Mouse (Mus musculus): ENCODE results near the gene Vpreb3.

Vpreb3 gene

GRCm38 (mm10) chr10:75932081-75932678 lies 10.7 kb upstream of the Vpreb3 start:
- DNase-seq (ENCODE audit: low spot score): no peak

DNA sequence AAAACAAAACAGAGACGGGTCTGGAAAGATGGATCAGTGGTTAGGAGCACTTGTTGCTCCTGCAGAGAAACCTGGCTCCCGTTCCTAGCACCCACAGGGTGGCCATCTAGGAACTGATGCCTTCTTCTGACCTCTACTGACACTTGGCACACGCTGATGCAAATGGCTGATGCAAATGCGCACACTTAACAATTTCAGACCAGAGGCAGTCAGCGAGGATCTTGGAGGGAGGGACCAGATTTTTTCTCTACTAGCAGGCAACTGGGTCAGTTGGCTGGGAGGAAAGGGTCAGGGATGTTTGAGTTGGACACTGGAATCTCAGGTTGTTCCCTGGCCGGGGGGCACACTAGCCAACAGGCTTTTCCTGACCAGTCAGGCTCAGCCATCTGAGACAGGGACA lies 10.0 kb upstream of the Vpreb3 start, which contains the start of gene Chchd10:
TSS of gene Chchd10 (plus strand) at position 240 of the 400 bp plus-strand sequence.
- no peak for DNase-seq (ENCODE audit: low spot score)

DNA sequence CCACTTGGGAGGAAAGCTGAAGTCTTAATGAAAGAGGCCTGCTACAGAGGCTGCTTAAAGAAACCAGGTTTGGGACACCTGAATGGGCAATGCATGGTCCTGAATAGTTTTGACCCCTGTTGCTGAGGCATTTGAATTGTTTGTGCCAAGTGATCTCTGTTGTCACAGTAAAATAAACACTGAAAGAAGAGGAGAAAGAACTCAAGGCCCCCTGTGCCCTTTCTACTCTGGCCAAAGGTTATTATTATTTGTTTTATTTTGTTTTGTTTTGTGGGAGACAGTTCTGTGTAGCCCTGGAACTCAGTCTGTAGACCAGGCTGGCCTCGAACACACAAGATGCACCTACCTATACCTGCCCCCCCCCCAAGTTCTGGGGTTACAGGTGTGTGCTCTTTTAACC lies 7.9 kb upstream of the Vpreb3 start:
- no peak for DNase-seq (ENCODE audit: low spot score)

GRCm38 (mm10) chr10:75935680-75936541 lies 6.9 kb upstream of the Vpreb3 start, which contains the start of gene Mmp11:
Gene Mmp11, minus strand, starts transcription at chr10:75936496.
- DNase-seq (ENCODE audit: low spot score): peak; percentile 63

DNA sequence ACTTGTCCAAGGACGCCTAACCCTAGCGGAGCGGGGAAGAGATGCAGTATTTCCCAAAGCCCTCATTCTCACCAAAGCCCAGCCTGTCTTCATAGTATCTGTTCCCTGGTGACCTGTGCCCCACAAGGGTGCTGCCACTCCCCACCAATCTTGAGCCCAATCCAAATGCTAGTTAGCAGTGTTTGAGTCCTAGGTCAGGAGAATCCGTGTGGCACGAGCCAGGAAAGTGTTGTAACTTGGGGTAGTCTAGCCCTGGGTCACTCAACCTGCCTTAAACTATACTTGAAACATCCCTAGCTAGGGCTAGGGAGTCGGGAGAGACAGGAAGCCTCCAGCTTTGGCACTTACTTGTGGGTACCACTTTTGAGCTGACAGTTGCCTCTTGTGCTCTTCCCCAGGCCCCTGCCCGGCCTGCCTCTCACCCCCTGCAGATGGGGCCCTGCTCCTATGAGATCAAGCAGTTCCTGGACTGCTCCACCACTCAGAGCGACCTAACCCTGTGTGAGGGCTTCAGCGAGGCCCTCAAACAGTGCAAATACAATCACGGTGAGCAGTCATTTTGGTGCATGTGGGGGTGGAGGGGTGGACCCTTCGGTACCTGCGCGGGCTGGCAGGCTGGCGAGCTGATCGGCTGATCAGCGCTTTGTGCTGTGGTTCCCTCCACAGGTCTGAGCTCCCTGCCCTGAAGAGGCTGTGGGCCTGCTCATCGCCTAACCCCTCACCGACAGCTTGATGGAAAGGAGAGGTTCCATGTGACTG lies 5.8 kb upstream of the Vpreb3 start:
- no peak for DNase-seq (ENCODE audit: low spot score)

DNA sequence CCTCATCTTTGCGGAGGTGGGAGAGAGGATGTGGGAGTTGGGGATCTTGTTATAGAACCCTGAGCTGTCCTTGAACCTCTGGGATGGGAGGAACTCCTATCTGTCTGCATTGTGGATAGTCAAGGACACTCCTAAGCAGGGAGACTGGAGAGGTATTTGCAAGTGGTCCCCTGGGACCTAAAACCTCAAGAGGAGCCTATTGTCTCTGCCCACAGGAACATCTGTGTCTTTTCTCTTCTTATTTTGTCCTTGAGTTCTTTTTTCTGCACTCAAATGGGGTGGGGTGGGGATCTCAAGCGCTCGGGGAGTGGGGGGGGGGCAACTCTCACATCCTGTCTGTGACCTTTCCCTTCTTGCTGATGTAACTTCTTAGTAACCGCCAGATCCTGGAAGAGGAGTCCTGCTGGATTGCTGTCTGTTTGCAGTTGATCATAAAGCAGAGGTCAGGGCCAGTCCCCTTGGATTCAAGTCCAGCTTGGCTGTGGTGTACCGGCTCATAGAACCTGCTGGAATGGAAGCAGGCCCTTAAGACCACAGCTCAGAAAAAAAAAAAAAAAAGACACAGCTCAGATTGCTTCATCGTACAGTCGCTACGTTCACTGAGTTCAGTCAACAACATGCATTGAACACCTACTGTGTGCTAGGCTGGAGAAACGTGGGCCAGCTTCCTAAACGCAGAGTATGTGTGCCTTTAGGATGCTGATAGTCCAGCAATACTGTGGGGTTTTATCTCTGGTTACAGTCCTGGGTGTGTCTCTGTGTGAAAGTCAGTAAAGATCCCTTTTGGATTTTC lies 4.8 kb upstream of the Vpreb3 start:
- DNase-seq (ENCODE audit: low spot score): no peak

DNA sequence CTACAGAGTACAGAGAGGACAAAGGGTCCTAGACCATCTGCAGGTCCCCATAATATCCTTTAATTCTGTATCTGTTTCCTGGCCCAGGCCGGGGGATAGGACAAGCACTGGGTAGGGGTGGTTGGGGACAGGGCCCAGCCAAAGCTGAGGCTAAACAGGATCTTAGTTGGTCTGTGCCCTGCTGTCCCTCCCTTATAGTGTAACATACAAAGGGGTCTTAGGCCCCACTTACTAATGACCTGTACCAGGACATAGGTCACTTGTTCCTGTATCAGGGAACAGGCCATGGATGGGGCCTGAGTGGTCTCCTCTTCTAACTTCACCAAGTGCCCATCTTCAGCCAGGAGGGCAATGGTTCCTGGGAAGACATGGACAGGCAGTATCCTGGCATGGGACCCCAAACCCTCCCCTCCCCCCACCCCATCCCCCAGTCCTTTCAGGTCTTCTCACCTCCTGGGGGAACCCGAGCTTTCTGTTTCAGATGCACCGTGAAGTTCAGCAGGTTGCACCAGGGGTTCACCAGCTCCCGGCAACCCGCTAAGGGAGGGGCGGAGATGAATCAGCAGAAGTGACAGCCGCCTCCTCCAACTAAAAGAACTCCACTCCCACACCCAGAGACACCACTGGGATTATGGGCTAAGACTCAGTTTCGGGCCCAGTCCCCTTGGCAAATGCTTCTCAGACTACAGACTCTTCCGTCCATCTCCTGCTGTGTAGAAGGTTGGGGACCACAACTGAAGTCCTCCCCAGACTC lies 3.2 kb upstream of the Vpreb3 start:
- DNase-seq (ENCODE audit: low spot score): no peak

DNA sequence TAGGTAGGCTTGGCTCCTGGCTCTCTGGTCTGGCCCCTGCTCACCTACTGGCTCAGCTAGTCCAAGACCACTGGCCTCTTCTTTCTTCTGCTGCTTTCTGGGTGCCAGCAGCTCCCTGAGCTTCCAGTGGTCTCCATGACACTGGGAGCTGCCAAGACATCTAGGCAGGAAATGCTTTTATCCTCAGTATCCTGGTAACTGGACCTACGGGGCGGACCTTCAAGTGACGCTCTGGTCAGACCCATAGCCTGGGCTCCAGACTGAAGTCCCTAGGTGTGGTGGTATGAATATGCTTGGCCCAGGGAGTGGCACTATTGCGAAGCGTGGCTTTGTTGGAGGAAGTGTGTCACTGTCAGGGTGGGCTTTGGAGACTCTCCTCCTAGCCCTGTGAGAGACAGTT lies 2.3 kb upstream of the Vpreb3 start, which contains the start of gene Gm867:
TSS of gene Gm867 (minus strand) at position 153 of the 400 bp plus-strand sequence.
- DNase-seq (ENCODE audit: low spot score): no peak

DNA sequence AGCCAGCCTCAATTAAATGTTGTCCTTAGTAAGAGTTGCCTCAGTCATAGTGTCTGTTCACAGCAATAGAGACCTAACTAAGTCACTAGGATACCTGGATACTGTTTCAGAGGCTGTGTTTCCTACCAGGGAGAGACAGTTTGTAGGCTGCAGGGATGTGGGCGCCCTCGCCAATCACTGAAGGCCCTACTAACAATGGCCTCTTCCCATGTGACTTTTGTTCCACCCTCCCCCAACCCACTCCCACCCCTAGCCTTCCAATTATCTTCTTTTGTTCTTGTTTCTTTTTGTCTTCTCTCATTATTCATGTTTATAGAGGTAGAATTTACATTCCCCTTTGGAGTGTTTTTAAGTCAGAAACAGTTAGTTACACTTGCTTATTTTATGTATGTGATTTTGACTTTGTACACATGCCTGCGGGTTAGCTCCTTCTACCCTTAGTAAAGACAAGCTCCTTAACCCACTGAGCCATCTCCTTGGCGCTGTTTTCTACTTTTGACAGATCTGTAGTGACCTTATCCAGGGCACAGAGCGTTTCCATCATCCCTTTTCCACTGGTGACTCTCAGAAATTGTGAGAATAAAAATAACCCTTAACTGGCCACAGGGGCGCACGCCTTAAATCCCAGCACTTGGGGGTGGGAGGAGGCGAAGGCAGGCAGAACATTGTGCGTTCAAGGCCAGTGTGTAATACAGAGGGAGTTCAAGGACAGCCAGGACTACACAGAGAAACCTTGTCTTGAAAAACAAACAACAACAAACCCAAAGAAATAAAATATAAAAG lies 1.6 kb upstream of the Vpreb3 start:
- no peak for DNase-seq (ENCODE audit: low spot score)

- DNase-seq (ENCODE audit: low spot score): no peak
These were observed 1.4 kb downstream of the Vpreb3 start for GRCm38 (mm10) chr10:75944066-75944772.

DNA sequence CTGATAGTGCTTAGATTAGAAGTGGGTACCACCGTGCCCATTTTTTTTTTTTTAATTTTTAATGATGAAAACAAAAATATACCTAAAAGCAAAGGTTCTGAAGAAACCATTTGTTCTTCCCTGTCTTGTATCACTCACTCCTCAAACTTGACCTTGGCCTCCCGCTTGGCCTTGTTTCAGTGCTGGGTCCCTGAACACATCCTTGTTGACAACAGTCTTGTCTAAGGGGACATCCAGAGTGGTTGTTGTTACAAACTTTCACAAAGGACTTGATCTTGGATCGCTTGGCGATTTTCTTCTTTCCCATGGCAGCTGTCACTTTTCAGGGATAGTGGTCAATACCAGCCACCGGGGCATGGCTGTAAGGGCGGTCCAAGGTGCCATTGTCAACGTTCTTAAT lies 2.4 kb downstream of the Vpreb3 start:
- DNase-seq (ENCODE audit: low spot score): no peak

DNA sequence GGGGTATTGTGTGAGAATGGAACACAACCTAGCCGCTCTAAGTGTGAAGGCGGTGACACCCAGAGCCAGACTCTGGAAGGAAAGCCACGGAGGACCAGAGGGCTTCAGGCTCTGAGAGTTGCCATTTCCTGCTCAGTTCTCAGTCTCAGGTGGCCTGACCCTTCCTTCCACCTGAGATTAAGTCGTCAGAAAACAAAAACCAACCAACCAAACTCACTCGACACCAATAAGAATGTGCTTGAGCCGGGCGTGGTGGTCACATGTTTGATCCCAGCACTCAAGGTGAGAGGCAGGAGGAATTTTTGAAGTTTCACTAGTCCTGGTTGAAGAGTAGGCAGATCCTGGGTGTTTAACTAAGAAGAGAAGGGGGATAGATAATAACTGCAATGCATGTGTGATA lies 3.0 kb downstream of the Vpreb3 start:
- DNase-seq (ENCODE audit: low spot score): no peak

DNA sequence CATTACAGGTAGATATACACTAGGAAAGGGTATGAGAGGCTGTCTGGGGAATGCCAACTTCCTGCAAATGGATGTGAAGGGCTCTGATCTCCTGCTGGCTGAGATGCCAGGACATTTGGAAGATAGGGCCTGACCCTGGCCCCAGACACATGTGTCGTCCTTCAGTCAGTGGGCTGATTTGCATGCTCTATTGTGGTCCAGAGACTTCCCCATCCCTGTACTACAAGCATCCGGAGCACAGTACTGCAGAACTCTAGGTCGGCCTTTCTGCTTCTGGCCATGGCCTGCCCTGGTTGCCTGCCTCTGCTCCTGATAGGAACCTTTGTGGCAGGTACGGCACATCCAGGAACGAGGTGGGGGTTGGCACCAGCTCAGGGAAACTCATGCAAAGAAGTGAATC lies 5.2 kb downstream of the Vpreb3 start:
- no peak for DNase-seq (ENCODE audit: low spot score)

- no peak for DNase-seq (ENCODE audit: low spot score)
These were observed 6.5 kb downstream of the Vpreb3 start for GRCm38 (mm10) chr10:75949053-75950045.

DNA sequence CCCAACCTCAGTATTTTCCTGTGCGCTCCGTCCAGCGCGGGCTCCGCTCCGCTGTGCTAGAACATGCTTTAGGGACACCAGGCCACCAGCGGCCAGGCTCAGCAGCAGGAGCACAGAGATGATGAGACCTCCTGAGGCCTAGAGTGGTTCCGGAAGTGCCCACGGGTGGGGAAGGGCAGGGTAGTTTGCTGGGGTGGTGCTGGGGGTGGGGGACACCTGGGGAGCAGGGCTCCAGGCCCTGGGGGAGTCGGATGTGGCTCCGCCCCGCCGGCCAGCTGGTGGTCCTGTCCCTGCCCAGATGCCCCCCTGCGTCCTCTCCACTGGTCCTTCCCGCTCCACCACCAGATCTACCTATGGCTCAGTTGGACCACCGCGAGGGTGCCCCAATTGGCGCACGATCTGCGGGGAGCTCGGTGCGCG lies 7.9 kb downstream of the Vpreb3 start:
- DNase-seq (ENCODE audit: low spot score): no peak

DNA sequence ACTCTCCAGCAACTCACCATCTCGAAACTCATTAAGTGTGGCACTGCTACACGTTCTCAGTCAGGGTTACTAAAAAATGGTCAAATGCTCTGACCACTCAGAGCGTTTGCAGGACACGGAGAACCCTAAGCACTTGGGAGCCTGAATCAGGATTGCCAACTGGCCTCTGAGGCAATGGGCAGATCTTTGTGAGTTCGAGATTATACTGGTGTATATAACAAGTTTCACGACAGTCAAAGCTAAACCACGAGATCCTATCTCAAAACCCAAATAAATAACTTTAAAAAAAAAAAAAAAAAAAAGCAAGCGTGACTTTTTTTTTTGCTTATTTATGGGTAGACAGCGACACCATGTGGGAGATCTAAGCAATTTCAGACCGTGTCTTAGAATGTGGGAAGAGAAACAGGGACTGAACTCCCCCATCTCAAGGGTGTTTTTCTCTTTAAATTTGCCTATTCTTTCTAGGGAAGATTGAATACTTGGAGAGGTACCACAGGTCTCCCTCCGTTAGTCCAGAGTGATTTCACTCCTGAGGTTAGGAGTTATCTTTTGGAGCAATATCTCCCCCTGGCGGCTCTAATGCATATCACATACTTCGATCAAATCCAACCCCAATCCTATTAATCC lies 8.7 kb downstream of the Vpreb3 start:
- DNase-seq (ENCODE audit: low spot score): no peak

- no peak for DNase-seq (ENCODE audit: low spot score)
These were observed 11.5 kb downstream of the Vpreb3 start, which contains the start of gene Gm5134 for GRCm38 (mm10) chr10:75954381-75954811. Gene Gm5134, plus strand, starts transcription at chr10:75954514.

GRCm38 (mm10) chr10:75973846-75974245 lies 31.0 kb downstream of the Vpreb3 start:
- no peak for DNase-seq (ENCODE audit: low spot score)

All from left cerebral cortex, adult 11 months (tissue).